ENCODE assay signal across 12 mouse cellular contexts in the genomic region with DNA sequence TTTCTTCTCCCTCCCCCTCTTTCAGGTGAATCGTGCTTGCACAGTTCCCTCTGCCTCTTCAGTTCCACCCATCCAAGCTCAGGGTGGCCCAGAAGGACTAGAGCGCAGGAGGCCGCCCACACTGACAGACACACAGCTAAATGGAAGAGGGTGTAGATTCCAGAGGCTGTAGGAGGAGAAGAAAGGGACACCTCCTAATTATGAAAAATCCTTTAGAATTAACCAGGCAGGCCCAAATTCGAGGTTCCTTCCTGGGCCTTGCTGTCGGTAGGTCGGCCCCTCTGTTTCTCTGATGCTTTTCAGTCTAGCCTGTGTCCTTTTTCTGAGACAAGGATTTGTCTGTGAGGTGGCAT. TPM values are rescaled to one million over a fixed set of nuclear protein-coding genes. Genes with fewer than 3 reads are reported as not detected.
A peak's percentile ranks its signal among the peaks of the same experiment; 100 is the strongest.
DNase-seq lines count a peak whose midpoint lies in the region; ATAC-seq and TF ChIP-seq lines count a peak whose summit lies in the region.
"Had no signal": no experiment of that assay in that cellular context is flagged by ENCODE, and none has a peak within 500 bp of the region (broad histone marks: within the 10 kb centered on the region; RNA-seq: fewer than 3 reads in every experiment).

No protein-coding gene starts in this region.

- peak overlapping the region; percentile 92 for H3K4me2 ChIP-seq in forebrain, embryonic 15.5 days (replicated peaks)
- H3K4me2 ChIP-seq in midbrain, embryonic 12.5 days (replicated peaks), result peak overlapping the region; percentile 77
- H3K4me2 ChIP-seq: limb, embryonic 12.5 days; lung, embryonic 14.5 days had no signal

- no peaks in the 10 kb centered on the region for H3K9me3 ChIP-seq in forebrain, embryonic 15.5 days
- no peaks in the 10 kb centered on the region for H3K9me3 ChIP-seq in midbrain, embryonic 12.5 days
- H3K9me3 ChIP-seq: limb, embryonic 12.5 days had no signal

- no peak for DNase-seq in testis, postnatal 10 days (ENCODE audit: low spot score)
- peak; percentile 63 for DNase-seq in right cerebral cortex, postnatal 25 days
- DNase-seq in kidney, postnatal 14 days, result no peak
- DNase-seq in B cell, adult 2 months, result no peak
- DNase-seq in spleen, postnatal 36 days (ENCODE audit: low spot score in 2 of 2), result no peak
- DNase-seq: heart, adult 2 months; kidney, postnatal 10 days; lung, embryonic 14.5 days had no signal

- H3K27ac ChIP-seq in testis, adult 2 months (ENCODE audit: control insufficient read depth, insufficient read depth, low read depth, low read length), result no peak overlapping the region
- H3K27ac ChIP-seq in forebrain, embryonic 15.5 days (replicated peaks), result peak overlapping the region; percentile 98
- peak overlapping the region; percentile 97 for H3K27ac ChIP-seq in midbrain, embryonic 12.5 days (replicated peaks)
- H3K27ac ChIP-seq: heart, adult 2 months; limb, embryonic 12.5 days had no signal

- 2% methylated on average over 6 of the region's 6 CpGs for WGBS in forebrain, embryonic 15.5 days
- 10% methylated on average over 6 of the region's 6 CpGs for WGBS in midbrain, embryonic 12.5 days

- H3K9ac ChIP-seq in forebrain, embryonic 15.5 days (replicated peaks), result peak overlapping the region; percentile 100
- H3K9ac ChIP-seq in midbrain, embryonic 12.5 days (replicated peaks), result peak overlapping the region; percentile 92
- H3K9ac ChIP-seq: limb, embryonic 12.5 days; lung, embryonic 14.5 days had no signal

- H3K4me3 ChIP-seq in testis, adult 2 months (ENCODE audit: control insufficient read depth, low read depth, low read length), result peak overlapping the region; percentile 58
- peak overlapping the region; percentile 85 for H3K4me3 ChIP-seq in forebrain, embryonic 15.5 days
- peak overlapping the region; percentile 65 for H3K4me3 ChIP-seq in midbrain, embryonic 12.5 days
- H3K4me3 ChIP-seq: heart, adult 2 months; limb, embryonic 12.5 days had no signal

- ATAC-seq in forebrain, embryonic 15.5 days (replicated peaks), result no peak
- no peak for ATAC-seq in midbrain, embryonic 12.5 days (ENCODE audit: low FRiP score, low read depth)

- H3K36me3 ChIP-seq in testis, adult 2 months (ENCODE audit: control insufficient read depth, insufficient read depth, low read length), result no peaks in the 10 kb centered on the region
- H3K36me3 ChIP-seq in forebrain, embryonic 15.5 days, result no peaks in the 10 kb centered on the region
- peaks cover 9% of the 10 kb centered on the region; the same call in 1 of the 2 replicates for H3K36me3 ChIP-seq in midbrain, embryonic 12.5 days
- H3K36me3 ChIP-seq: limb, embryonic 12.5 days had no signal

- TF ChIP-seq CTCF in testis, adult 2 months (IDR thresholded peaks at IDR 0.05; ENCODE audit: control insufficient read depth, insufficient read depth, insufficient replicate concordance, low read depth, low read length), result no peak

- H3K4me1 ChIP-seq in testis, adult 2 months (ENCODE audit: control insufficient read depth, insufficient read depth, low read length), result peaks cover 21% of the 10 kb centered on the region
- peaks cover 23% of the 10 kb centered on the region for H3K4me1 ChIP-seq in forebrain, embryonic 15.5 days
- peaks cover 58% of the 10 kb centered on the region for H3K4me1 ChIP-seq in midbrain, embryonic 12.5 days

- TF ChIP-seq POLR2A in testis, adult 2 months (IDR thresholded peaks at IDR 0.05; ENCODE audit: control insufficient read depth, low read depth, low read length), result no peak

- H3K27me3 ChIP-seq in testis, adult 2 months (ENCODE audit: control insufficient read depth, insufficient read depth, low read length), result peaks cover 4% of the 10 kb centered on the region
- no peaks in the 10 kb centered on the region for H3K27me3 ChIP-seq in forebrain, embryonic 15.5 days
- peaks cover 95% of the 10 kb centered on the region for H3K27me3 ChIP-seq in midbrain, embryonic 12.5 days

RNA-seq across cellular contexts. Expression of a gene that starts 36.9 kb away (rescaled TPM):
- 74.5 and 78.3 TPM in 2 replicates for polyA plus RNA-seq in testis, adult 2 months (2012; rRNA removed)
- polyA plus RNA-seq in forebrain, embryonic 15.5 days (2015; fragmentation: Nextera tagmentation; extraction: Ambion mirVana), result 32.9 and 35.8 TPM in 2 replicates
- 41.2 and 44.5 TPM in 2 replicates for polyA plus RNA-seq in midbrain, embryonic 12.5 days (2016; fragmentation: Nextera tagmentation; extraction: Ambion mirVana)
